Mouse (Mus musculus): ENCODE results near the gene Slc25a22. TPM values are rescaled to one million over a fixed set of nuclear protein-coding genes. Genes with fewer than 3 reads are reported as not detected.
A peak's percentile ranks its signal among the peaks of the same experiment; 100 is the strongest.

Gene Slc25a22
- polyA plus RNA-seq, 1 experiment from 2014 or later, result 71.3 TPM

DNA sequence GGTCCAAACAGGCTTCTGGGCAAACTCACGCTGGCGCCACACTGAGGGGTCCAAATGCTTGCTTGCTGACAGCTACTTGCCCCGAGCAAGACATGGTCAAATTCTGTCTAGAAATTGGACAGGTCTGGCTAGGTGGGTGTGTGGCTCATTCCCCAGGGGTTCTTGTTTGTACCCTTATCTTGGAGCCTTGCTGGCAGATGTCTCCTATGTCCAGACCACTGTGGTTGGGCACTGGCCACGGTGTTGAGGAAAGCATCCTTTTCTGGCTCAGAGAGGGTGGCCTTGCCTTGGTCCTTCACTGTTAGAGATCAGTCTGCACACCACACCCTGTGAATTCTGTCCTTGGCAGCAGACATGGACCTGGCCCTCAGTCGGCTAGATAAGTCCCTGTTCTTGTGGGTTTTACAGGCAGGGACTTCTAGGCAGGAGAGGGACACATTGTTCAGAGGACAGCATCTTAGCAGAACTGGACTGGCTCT lies 40.6 kb upstream of the Slc25a22 start:
- Histone ChIP-seq H3K9me3 (no peaks in the 10 kb centered on the region), H3K9ac (replicated peaks) (no peak overlapping the region), H3K36me3 (no peaks in the 10 kb centered on the region), H3K4me1 (replicated peaks) (peaks cover 49% of the 10 kb centered on the region), H3K4me3 (replicated peaks) (no peak overlapping the region), H3K27me3 (peaks cover 40% of the 10 kb centered on the region), H3K4me2 (replicated peaks) (no peak overlapping the region), H3K27ac (no peak overlapping the region)
- WGBS, result 76% methylated on average over 5 of the region's 5 CpGs
- no peak for ATAC-seq

DNA sequence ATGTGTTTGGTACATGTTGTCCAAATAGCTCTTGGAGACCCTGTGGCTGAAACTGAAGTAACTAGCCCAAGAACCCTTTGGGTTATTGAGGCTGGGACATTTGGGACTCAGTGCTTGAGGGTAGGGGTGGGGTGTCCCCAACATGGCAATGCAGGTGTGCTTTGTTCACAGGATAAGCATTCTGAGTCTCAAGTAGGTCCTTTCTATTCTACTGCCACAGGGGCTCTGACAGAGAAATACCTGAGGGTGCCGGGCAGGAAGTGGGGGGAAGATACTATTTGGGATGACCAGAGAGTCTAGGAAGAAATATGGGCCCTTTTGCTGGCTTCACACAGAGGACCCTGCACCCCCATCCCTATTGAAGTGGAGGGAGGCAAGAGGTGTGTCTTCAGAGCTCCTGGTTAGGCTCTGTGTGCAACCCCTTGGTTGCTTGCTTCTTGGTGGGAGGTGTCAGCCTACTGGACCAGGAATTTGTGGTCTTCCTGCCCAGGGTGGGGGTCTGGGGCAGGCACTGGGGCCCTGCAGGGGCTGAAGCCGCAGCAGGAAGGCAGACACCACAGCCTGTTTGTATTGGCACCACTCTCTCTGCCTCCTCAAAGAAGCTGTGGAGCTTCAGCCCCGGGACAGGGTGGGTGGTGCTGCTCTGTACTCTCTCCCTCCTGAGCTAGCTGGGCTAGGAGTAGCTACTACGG lies 40.0 kb upstream of the Slc25a22 start:
- no peak overlapping the region for H3K4me3 ChIP-seq (replicated peaks)
- H3K4me1 ChIP-seq (replicated peaks), result peaks cover 45% of the 10 kb centered on the region
- H3K27ac ChIP-seq, result no peak overlapping the region
- no peaks in the 10 kb centered on the region for H3K9me3 ChIP-seq
- peaks cover 34% of the 10 kb centered on the region for H3K27me3 ChIP-seq
- peaks cover 2% of the 10 kb centered on the region for H3K36me3 ChIP-seq
- no peak overlapping the region for H3K4me2 ChIP-seq (replicated peaks)
- no peak overlapping the region for H3K9ac ChIP-seq (replicated peaks)
- WGBS, result 71% methylated on average over 4 of the region's 4 CpGs
- no peak for ATAC-seq

DNA sequence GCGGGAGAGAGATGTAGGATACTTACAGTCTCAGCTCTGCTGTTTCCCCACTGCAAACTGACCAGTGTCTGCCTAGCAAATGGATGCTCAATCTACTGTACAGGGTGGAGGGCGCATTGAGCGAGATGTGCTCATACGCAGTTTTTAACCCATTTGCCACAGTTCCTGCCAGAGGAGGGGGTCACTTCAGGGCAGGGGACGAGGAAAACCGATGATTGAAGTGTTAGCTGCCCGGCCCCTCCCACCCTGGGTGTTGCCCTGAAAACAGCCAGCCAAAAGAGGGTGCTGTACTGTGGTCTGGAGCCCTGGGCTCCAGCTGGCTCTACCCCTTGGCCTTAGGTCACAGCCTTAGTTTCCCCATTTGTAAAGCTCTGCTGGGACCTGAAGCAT lies 39.3 kb upstream of the Slc25a22 start:
- Histone ChIP-seq H3K9ac (replicated peaks) (no peak overlapping the region), H3K27ac (no peak overlapping the region), H3K4me2 (replicated peaks) (peak overlapping the region; percentile 96), H3K9me3 (no peaks in the 10 kb centered on the region), H3K36me3 (peaks cover 10% of the 10 kb centered on the region), H3K4me1 (replicated peaks) (peaks cover 38% of the 10 kb centered on the region), H3K27me3 (peaks cover 30% of the 10 kb centered on the region), H3K4me3 (replicated peaks) (no peak overlapping the region)
- no peak for ATAC-seq
- 24% methylated on average over 7 of the region's 7 CpGs for WGBS

DNA sequence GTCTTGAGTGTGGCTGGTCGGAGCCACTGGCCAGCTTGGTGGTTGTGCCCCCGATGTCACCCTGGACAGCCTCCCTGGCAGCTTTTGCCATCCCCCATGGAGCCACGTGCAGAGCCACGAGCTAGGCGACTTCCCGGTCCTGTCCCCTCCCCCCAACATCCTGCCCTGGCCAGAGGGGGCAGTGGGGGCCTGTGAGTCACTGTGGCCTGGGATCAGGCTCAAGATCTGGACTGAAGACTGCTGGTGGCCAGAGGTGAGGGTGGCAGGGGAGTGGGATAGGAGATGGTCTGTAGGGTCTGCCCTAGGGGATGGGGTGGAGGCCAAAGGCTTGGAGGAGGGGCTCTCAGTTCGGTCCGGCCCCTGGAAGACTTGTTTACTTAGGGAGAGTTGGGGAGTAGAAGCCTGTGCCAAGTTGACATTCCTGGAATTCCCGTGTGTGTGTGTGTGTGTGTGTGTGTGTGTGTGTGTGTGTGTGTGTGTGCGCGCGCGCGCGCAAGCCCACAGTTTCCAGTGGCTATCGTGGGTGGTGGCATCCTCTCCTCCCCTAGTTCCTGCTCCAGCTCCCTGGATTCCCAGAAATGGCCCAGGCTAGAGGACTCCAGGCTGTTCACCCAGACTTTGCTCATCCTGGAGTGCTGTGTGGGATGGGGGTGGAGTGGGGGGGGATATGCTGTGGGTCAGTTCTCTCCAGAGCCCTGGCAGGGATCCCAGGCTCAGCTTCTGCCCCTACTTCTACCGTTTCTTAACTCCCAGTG lies 38.7 kb upstream of the Slc25a22 start:
- H3K36me3 ChIP-seq, result peaks cover 14% of the 10 kb centered on the region
- peak overlapping the region; percentile 96 for H3K4me2 ChIP-seq (replicated peaks)
- 3% methylated on average over 11 of the region's 17 CpGs for WGBS
- H3K4me1 ChIP-seq (replicated peaks), result peaks cover 32% of the 10 kb centered on the region
- H3K4me3 ChIP-seq (replicated peaks), result peak overlapping the region; percentile 86
- H3K9me3 ChIP-seq, result no peaks in the 10 kb centered on the region
- no peak overlapping the region for H3K9ac ChIP-seq (replicated peaks)
- H3K27me3 ChIP-seq, result peaks cover 30% of the 10 kb centered on the region
- ATAC-seq, result 0 out of 2 replicates have a peak, but pooled peaks have one; percentile 15
- no peak overlapping the region for H3K27ac ChIP-seq

DNA sequence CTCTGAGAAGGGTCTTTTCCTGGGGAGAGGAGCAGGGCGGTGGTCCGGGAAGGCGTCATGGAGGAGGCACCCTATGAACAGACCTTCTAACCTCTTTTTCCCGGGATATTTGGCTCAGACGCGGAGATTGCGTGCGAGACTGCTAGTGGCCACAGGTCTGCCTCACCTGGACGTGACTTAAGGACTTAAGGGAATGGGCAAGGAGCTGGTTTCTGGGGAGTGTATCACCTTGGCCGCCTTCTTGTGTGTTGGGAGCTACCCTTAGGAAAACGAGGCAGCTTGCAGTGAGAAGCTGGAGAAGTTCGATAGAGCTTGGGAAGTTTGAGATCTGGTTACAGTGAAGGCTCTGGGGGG lies 38.1 kb upstream of the Slc25a22 start:
- Histone ChIP-seq H3K9ac (replicated peaks) (peak overlapping the region; percentile 84), H3K9me3 (no peaks in the 10 kb centered on the region), H3K36me3 (peaks cover 20% of the 10 kb centered on the region), H3K4me1 (replicated peaks) (peaks cover 26% of the 10 kb centered on the region), H3K4me3 (replicated peaks) (peak overlapping the region; percentile 86), H3K4me2 (replicated peaks) (peak overlapping the region; percentile 96), H3K27ac (no peak overlapping the region), H3K27me3 (peaks cover 30% of the 10 kb centered on the region)
- 3% methylated on average over 12 of the region's 12 CpGs for WGBS
- ATAC-seq, result no peak; the same call in 1 of the 2 replicates

DNA sequence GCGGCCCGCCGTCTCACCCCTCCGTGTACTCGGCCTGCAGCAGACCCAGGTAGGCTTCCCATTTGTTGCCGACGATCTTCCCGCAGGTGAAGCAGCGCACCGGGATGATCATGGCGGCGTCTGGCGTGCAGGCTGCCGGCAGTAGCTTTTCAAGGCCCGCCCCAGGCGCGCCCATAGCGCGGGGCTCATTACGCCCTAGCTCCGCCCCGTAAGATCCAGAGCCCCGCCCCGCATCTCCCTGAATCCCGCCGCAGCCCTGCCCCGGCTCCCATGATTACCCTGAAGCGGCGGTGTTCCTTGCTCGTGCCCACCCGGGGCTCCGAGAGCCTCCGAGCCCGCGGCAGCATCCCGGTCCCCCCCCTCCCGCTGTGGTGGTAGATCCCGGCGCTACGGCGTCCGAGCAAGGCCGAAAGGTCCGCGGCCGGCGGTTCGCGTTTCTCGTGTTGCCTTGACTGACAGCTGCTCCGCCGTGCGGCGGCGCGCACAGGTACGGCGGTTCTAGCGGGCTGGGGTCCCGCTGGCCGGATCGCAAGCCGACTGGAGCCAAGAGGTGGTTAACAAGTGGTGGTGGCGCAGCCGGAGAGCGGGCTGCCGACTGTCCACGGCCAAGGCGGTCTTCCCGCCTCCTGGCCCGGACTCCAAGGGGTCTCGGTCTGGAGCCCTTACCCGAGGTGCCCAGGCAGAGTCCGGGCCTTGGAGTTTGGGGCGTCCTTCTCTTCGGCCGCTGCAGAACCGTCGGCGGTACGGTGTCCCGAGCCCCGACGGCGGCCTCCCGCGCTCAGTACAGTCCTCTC lies 37.5 kb upstream of the Slc25a22 start, which contains the start of the genes Polr2l and Tspan4:
TSS of gene Polr2l (minus strand) at position 122 of the 794 bp plus-strand sequence.
TSS of gene Tspan4 (plus strand) at position 230 of the 794 bp plus-strand sequence.
- Histone ChIP-seq H3K27me3 (peaks cover 30% of the 10 kb centered on the region), H3K4me2 (replicated peaks) (peak within 1 kb of the TSS; percentile 96), H3K9me3 (no peaks in the 10 kb centered on the region), H3K36me3 (peaks cover 26% of the 10 kb centered on the region), H3K9ac (replicated peaks) (peak within 1 kb of the TSS; percentile 84), H3K27ac (peak within 1 kb of the TSS; percentile 89), H3K4me1 (replicated peaks) (peaks cover 28% of the 10 kb centered on the region), H3K4me3 (replicated peaks) (peak within 1 kb of the TSS; percentile 86)
- under 1% methylated on average over 87 of the region's 87 CpGs for WGBS
- peak; percentile 82 for ATAC-seq

DNA sequence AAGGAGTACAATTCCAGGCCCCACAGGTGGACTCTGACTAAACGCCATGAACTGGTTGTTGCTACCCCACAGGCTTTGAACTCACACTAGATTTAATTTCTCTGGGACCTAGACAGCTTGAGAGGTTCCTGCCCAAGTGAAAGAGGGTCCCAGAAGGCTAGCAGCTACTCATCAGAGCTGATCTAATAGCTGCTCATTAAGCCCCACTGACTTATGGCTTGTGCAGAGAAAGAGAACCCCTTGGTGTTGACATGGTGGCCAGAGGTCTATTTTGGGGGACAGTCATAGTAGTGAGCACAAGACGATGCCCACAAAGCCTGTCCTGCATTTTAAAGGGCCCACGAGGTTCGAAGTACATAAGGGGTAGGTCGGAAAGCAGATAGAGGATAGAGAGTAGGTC lies 36.5 kb upstream of the Slc25a22 start:
- Histone ChIP-seq H3K9me3 (no peaks in the 10 kb centered on the region), H3K36me3 (peaks cover 31% of the 10 kb centered on the region), H3K27ac (no peak overlapping the region), H3K4me1 (replicated peaks) (peaks cover 38% of the 10 kb centered on the region), H3K4me2 (replicated peaks) (peak overlapping the region; percentile 96), H3K27me3 (peaks cover 26% of the 10 kb centered on the region), H3K9ac (replicated peaks) (peak overlapping the region; percentile 84), H3K4me3 (replicated peaks) (peak overlapping the region; percentile 86)
- 15% methylated on average over 5 of the region's 5 CpGs for WGBS
- no peak for ATAC-seq

DNA sequence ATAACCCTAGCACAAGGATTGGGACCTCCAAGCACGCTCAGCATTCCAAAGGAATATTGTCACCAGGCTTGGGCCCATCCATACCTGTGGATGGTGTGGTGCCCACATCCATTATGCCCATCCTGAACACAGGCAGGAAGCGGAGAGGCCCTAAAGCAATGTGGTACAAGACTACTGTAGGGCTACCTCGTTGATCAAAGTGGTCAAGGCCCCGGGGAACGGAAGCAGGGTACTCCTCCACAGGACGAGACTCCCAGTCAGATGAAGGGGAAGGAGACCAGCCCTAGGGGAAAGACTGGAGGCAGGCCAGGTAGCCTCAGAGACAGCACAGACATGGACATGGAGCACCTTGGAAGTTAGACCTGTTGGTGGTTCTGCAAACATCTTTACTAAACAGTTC lies 35.1 kb upstream of the Slc25a22 start:
- Histone ChIP-seq H3K4me2 (replicated peaks) (no peak overlapping the region), H3K9ac (replicated peaks) (no peak overlapping the region), H3K9me3 (no peaks in the 10 kb centered on the region), H3K27me3 (peaks cover 22% of the 10 kb centered on the region), H3K36me3 (peaks cover 31% of the 10 kb centered on the region), H3K4me3 (replicated peaks) (no peak overlapping the region), H3K4me1 (replicated peaks) (peaks cover 51% of the 10 kb centered on the region), H3K27ac (no peak overlapping the region)
- no peak for ATAC-seq
- WGBS, result 93% methylated on average over 6 of the region's 6 CpGs

DNA sequence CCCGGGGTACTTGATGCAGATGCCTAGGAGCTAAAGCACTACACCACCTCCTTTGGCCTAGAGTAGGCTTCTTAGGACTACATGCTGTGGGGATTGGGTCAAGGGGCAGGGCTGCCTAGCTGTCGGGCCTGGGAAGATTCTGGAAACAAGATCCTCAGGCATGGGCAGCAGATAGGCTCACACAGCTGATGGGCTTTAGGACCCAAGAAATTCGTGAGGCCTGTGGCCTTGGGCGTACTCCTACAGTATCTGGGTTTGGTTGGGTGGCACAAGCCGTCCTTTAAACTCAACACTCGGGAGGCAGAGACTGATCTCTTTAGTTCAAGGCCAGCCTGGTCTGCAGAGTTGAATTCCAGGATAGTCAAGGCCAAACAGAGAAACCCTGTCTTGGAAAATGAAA lies 34.5 kb upstream of the Slc25a22 start:
- no peak overlapping the region for H3K27ac ChIP-seq
- ATAC-seq, result no peak
- H3K27me3 ChIP-seq, result peaks cover 17% of the 10 kb centered on the region
- WGBS, result 81% methylated on average over 6 of the region's 6 CpGs
- no peak overlapping the region for H3K4me3 ChIP-seq (replicated peaks)
- H3K4me2 ChIP-seq (replicated peaks), result no peak overlapping the region
- H3K9me3 ChIP-seq, result no peaks in the 10 kb centered on the region
- H3K36me3 ChIP-seq, result peaks cover 31% of the 10 kb centered on the region
- H3K4me1 ChIP-seq (replicated peaks), result peaks cover 55% of the 10 kb centered on the region
- no peak overlapping the region for H3K9ac ChIP-seq (replicated peaks)

DNA sequence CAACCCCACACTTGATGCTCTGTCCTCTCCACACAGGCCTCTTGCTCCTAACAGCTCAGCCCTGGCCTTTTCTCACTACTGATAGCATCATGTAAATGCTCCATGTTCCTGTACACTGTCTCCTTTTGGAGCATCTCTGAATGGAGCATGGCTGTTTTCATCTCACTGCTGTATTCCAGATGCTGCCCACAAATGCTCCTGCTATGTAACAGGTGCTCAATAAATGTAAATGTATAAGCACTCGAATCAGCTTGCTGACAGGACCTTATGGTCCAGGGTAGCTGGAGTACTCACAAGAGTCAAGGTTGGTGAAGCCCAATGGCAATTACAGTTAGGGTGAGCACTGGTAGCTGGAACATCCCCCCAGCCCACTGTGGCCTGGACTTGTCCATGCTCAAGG lies 33.5 kb upstream of the Slc25a22 start:
- H3K4me3 ChIP-seq (replicated peaks), result no peak overlapping the region
- H3K9ac ChIP-seq (replicated peaks), result no peak overlapping the region
- 93% methylated on average over 1 of the region's 1 CpGs for WGBS
- H3K4me2 ChIP-seq (replicated peaks), result no peak overlapping the region
- H3K27me3 ChIP-seq, result peaks cover 16% of the 10 kb centered on the region
- H3K9me3 ChIP-seq, result no peaks in the 10 kb centered on the region
- H3K36me3 ChIP-seq, result peaks cover 31% of the 10 kb centered on the region
- peaks cover 57% of the 10 kb centered on the region for H3K4me1 ChIP-seq (replicated peaks)
- ATAC-seq, result no peak
- no peak overlapping the region for H3K27ac ChIP-seq

DNA sequence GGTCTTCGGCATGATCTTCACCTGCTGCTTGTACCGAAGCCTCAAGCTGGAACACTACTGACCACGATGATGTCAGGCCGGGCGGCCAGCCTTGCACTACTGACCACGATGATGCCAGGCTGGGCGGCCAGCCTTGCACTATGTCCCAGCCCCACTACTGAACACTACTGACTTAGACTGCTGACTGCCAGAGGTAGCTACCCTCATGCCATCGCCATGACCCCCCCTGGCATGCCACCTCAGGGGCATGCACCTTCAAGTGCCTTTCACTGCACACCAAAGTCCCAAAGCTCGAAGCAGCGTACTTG lies 32.9 kb upstream of the Slc25a22 start:
- 94% methylated on average over 10 of the region's 10 CpGs for WGBS
- peaks cover 51% of the 10 kb centered on the region for H3K4me1 ChIP-seq (replicated peaks)
- H3K9ac ChIP-seq (replicated peaks), result no peak overlapping the region
- H3K9me3 ChIP-seq, result no peaks in the 10 kb centered on the region
- peak overlapping the region; percentile 60; the same call in 1 of the 2 replicates for H3K4me2 ChIP-seq (replicated peaks)
- H3K27me3 ChIP-seq, result peaks cover 16% of the 10 kb centered on the region
- no peak for ATAC-seq
- no peak overlapping the region for H3K4me3 ChIP-seq (replicated peaks)
- no peak overlapping the region for H3K27ac ChIP-seq
- H3K36me3 ChIP-seq, result peaks cover 31% of the 10 kb centered on the region

All from midbrain, embryonic 13.5 days (tissue).